Mouse (Mus musculus) small intestine, adult 2 months (tissue): ENCODE results near the gene BC030499.

ENCODE experiments used
- CTCF ChIP-seq: fragments of 200-500 bp; IDR thresholded peaks from 2 replicates; pipeline ENCODE4 v1.5.1; 2012; ENCODE audit warnings: low read depth, mild to moderate bottlenecking, control low read depth, inconsistent platforms, low read length, moderate library complexity, mixed read lengths; ENCODE audit not compliant: insufficient replicate concordance, insufficient read length; ENCODE audit errors: extremely low read depth
- POLR2A ChIP-seq: fragments of 200-500 bp; IDR thresholded peaks from 2 replicates; pipeline ENCODE4 v1.6.1; 2012; ENCODE audit warnings: low read depth, mild to moderate bottlenecking, control low read depth, inconsistent platforms, low read length, moderate library complexity

GRCm38 (mm10) chr11:78337040-78337439 is 46.4 kb downstream of the BC030499 start:
- TF ChIP-seq CTCF (no peak), POLR2A (no peak)
